Mouse (Mus musculus) CH12.LX (cell line): ENCODE data around the gene Sppl2b.

Source experiments
- CTCF ChIP-seq, 2 experiments: IDR thresholded peaks in 1 of 2; conservative IDR thresholded peaks in 1 of 2; 2 replicates each; pipeline ENCODE4 v1.5.1; 2011 to 2012; ENCODE audit warnings: low read depth in 2 of 2, low read length in 2 of 2, improper control_type of control experiment in 1 of 2, inconsistent platforms in 1 of 2, mild to moderate bottlenecking in 1 of 2, moderate library complexity in 1 of 2
- EP300 ChIP-seq: IDR thresholded peaks from 2 replicates; pipeline ENCODE4 v1.6.1; 2011; ENCODE audit warnings: low read length, improper control_type of control experiment
- JUND ChIP-seq: conservative IDR thresholded peaks from 2 replicates; pipeline ENCODE4 v1.6.1; 2011; ENCODE audit warnings: low read depth, low read length, improper control_type of control experiment
- KAT2A ChIP-seq: IDR thresholded peaks from 2 replicates; pipeline ENCODE4 v1.6.1; 2012; ENCODE audit warnings: low read length, improper control_type of control experiment, inconsistent platforms; ENCODE audit not compliant: insufficient replicate concordance
- MAX ChIP-seq: IDR thresholded peaks from 2 replicates; pipeline ENCODE4 v1.6.1; 2011; ENCODE audit warnings: low read length, improper control_type of control experiment
- NRF1 ChIP-seq: IDR thresholded peaks from 2 replicates; pipeline ENCODE4 v1.6.1; 2014; ENCODE audit warnings: low read depth, mild to moderate bottlenecking, inconsistent platforms, low read length, improper control_type of control experiment, moderate library complexity
- POLR2A ChIP-seq: IDR thresholded peaks from 2 replicates; pipeline ENCODE4 v1.6.1; 2011; ENCODE audit warnings: low read depth, mild to moderate bottlenecking, improper control_type of control experiment, low read length
- SMC3 ChIP-seq: IDR thresholded peaks from 2 replicates; pipeline ENCODE4 v1.6.1; 2011; ENCODE audit warnings: low read depth, low read length, improper control_type of control experiment
- TBP ChIP-seq: conservative IDR thresholded peaks from 2 replicates; pipeline ENCODE4 v1.6.1; 2011; ENCODE audit warnings: low read depth, low read length, improper control_type of control experiment
- ZC3H11A ChIP-seq: IDR thresholded peaks from 2 replicates; pipeline ENCODE4 v1.6.1; 2012; ENCODE audit warnings: low read depth, mild to moderate bottlenecking, inconsistent platforms, low read length, improper control_type of control experiment
- ZKSCAN1 ChIP-seq: IDR thresholded peaks from 2 replicates; pipeline ENCODE4 v1.6.1; 2012; ENCODE audit warnings: low read depth, inconsistent platforms, low read length, improper control_type of control experiment, borderline replicate concordance
- ZNF384 ChIP-seq: IDR thresholded peaks from 2 replicates; pipeline ENCODE4 v1.6.1; 2012; ENCODE audit warnings: low read depth, low read length, improper control_type of control experiment, inconsistent platforms

DNA sequence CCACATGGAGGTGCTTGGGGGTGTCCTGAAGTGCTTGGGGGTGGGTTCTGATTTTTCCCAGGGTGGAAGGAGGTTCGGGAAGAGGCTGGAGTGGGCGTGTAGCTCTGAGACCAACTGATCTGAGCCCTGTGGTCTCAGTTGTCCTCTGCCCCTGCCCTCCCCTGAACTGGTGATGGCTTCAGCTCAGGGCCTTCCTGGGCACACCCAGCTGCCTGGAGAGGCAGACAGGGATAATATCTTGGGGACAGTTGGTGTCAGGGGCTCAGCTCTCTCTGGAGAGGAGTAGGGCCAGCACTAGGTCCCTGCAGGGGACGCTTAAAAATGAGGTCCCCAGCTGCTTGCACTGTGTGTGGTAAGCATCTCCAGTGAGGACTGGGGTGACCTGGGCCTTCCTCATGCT lies 2.8 kb downstream of the Sppl2b start:
- TF ChIP-seq CTCF (conservative IDR thresholded peaks at IDR 0.05 in 1 of 2, IDR thresholded peaks at IDR 0.05 in 1 of 2; ENCODE audit: low read depth in 2 of 2, low read length in 2 of 2) (no peak), SMC3 (no peak), ZC3H11A (no peak), ZKSCAN1 (no peak), NRF1 (no peak), JUND (no peak), POLR2A (no peak), KAT2A (no peak), EP300 (no peak), ZNF384 (no peak), TBP (no peak), MAX (no peak)
